Mouse (Mus musculus) lung, postnatal 36 days (tissue): ENCODE results near the gene Cdk14.

Experiments used
- DNase-seq: peaks from one replicate; pipeline ENCODE4 v3.0.0; 2022; ENCODE audit warnings: mixed read lengths

The Cdk14 gene

GRCm38 (mm10) chr5:5260966-5261724 lies 159.0 kb downstream of the Cdk14 start:
- DNase-seq, result peak; percentile 12

- no peak for DNase-seq
These were observed 159.8 kb downstream of the Cdk14 start for GRCm38 (mm10) chr5:5260309-5260708.

- no peak for DNase-seq
These were observed 165.7 kb downstream of the Cdk14 start for GRCm38 (mm10) chr5:5254391-5254790.

GRCm38 (mm10) chr5:5253177-5253576 lies 166.9 kb downstream of the Cdk14 start:
- no peak for DNase-seq

GRCm38 (mm10) chr5:5247671-5248070 lies 172.4 kb downstream of the Cdk14 start:
- peak; percentile 62 for DNase-seq

- no peak for DNase-seq
These were observed 173.5 kb downstream of the Cdk14 start for GRCm38 (mm10) chr5:5246534-5247175.

DNA sequence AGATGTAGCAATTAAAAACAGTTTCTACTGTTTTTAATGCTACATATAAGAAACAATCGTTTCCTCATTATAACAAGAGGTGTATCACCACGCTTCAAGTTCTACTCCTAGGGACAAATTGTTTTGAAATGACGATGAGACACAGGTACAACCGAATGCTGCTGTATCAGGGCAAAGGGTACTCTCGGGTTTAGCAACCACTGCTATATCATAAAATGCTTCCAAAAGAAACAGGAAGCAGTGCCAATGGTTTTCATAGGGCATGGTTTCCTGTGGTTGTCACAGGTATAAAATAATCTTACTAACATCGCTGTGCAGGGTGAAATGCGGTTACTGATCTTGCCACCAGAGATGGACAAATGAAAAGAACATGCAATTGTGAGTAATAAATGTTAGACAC lies 174.9 kb downstream of the Cdk14 start:
- no peak for DNase-seq

GRCm38 (mm10) chr5:5243648-5244047 lies 176.5 kb downstream of the Cdk14 start:
- DNase-seq, result no peak

DNA sequence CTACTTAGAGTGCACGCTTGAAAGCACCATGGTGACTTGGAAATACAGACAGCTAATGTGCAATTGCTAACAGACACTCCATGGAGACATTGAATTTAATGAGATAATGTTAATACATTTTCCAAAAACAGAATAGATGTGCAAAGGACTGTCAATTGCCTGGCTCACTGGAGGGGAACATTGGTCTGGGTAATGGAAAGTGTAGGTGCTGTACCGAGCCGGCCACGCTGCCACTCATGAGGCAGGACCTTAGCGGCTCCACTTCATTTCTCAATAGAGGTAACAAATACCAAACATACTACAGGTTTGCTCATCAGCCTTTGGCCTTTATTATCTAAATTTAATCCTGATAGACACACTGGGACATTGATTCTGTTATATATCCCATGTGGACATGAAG lies 177.4 kb downstream of the Cdk14 start:
- no peak for DNase-seq

DNA sequence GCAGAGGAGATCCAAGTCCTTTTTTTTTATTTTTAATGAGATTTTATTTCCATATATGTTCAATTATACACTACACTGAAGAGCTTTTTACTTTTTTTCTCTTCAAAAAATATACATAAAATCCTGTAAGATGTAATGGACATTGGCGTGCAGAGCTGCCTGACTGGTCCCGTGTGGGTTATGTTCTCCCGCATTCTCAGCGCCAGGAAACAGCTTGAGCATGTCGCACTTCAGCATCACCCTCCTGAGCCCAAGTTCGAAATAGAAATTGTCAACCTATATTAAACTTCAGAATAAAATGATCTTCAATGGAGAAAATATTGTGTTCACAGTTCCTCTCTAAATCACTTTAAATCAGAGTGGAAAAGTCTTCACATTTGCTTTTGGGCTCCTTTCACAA lies 179.0 kb downstream of the Cdk14 start:
- no peak for DNase-seq

DNA sequence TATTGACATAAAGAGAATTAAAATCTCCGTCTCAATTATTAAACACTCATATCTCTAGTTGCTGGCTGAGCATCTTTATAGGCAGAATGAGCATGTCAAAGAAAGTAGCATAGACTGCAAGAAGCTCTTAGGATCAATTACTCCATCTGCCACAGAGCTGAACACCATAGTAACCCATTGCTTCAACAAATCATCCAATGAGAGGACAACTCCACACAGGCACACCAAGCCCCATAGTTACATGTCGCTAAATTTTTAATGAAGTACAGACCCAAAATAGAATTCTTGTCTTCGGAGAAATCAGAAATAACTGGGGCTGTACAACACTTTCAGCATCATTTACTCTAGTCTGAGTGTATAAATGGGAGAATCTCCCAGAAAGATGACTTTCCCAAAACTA lies 180.0 kb downstream of the Cdk14 start:
- no peak for DNase-seq

- DNase-seq, result peak; percentile 8
These were observed 185.2 kb downstream of the Cdk14 start for GRCm38 (mm10) chr5:5234935-5235334.

GRCm38 (mm10) chr5:5226966-5227365 lies 193.1 kb downstream of the Cdk14 start:
- peak; percentile 22 for DNase-seq

DNA sequence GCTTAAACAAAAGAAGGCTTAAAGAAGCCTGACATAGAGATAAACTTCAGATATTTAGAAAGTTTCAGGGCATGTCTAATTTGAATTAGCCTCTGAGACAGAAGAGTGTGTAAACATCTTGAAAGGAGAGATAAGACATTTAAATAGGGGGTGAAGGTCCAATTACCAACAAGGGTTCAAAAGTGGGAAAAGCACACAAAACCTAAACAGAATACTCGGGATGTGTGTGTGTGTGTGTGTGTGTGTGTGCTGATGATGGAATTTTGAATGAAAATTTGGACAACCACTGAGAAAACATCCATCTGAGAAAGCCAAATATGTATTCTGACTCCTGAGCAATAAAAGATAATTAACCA lies 208.4 kb downstream of the Cdk14 start:
- no peak for DNase-seq

DNA sequence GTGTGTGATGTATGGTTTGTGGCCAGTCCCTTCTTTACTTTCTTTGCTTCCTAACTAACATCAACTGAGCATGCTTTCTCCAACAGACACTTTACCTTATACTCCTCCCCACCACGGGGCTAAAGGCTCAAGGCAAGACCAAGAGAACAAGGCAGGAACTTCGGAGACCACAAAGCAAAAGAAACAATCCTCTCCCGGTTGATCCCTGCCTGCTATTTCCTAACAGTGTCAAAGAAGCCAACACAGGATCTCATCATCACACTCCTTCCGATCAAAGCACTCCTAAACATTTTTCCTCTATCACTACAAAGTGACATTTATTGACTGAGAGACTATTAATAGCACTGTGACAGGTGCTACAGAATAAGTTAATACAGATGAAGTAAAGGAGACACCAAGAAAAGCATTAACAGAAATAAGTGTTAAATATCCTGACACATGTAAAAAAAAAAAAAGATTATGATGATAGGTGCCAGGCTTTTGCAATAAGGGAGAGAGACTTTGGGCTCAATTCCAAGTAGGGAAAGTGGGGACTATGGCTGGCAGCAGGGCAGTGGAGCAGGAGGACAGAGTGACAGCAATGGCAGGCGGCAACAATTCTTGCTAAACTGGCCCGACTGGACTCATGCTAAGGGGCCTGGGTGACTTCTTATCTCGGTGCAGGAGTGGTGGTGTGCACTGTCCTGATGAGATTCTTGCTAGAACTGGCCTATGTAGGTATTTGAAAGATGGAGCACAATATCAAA lies 208.9 kb downstream of the Cdk14 start:
- peak; percentile 43 for DNase-seq

DNA sequence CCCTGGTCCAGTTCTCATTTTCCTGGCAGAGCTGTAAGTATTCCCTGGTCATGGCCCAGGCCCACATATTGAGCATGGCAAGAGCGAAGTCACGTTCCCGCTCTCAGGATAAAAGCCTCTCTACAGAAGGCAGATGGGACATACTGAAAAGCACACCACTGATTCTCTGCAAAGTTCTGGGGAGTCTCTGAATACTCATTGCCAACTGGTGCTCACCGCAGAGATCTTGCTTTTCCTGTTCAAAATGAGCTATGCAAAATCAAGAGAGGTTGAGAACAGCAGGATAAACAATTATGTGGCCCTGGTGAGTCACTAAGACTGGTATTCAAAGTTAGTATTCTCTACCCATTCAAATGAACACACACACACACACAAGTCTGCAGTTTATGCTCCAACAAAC lies 212.1 kb downstream of the Cdk14 start:
- DNase-seq, result peak; percentile 46

GRCm38 (mm10) chr5:5206012-5206411 lies 214.1 kb downstream of the Cdk14 start:
- peak; percentile 23 for DNase-seq

GRCm38 (mm10) chr5:5194562-5195221 lies 225.4 kb downstream of the Cdk14 start:
- no peak for DNase-seq

DNA sequence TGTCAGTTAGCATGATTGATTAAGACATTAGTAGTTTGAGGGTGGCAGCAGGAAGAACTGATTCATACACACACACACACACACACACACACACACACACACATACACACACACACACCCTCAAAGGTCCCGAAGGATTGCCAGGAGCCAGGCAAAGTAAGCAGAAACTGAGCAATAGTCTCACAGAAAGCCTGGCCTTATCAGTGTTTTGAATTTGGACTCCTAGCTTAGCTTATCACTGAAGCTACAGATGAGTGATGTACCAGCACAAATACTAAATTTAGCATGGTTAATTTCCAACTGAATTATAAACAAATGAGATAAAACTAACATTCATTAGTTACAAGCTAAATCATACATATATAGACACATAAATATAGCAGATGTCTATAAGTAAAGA lies 230.5 kb downstream of the Cdk14 start:
- DNase-seq, result peak; percentile 18

DNA sequence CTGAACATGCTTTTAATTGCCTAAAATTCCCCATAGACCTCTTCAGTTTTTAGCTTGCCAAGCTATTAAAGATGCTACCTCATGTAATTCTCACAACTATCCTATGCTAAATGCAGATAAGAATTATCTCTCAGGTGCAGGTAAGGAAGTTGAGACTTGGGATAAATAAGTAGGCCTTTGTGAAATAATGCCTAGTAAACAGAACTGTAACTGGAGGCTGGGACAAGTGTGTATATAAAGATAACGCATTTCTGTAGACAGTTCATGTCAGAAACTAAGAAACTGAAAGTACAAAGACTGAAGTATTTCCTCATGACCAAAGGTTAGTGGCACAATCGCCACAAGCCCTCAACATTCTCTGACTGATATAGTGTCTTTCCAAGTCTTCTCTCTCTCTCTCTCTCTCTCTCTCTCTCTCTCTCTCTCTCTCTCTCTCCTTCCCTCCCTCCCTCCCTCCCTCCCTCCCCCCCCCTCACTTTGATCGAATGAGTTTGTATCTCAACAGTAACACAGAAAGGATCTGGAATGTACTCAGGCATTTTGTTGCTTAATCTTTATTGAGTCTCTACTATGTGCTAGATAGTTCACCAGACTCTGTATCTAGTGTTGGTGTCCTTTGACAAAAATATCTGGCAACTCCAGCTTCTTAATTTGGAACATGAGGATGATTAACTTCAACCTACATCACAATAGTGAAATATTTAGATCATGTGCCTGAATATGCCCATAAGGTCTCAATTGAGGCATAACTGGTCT lies 233.9 kb downstream of the Cdk14 start:
- peak; percentile 15 for DNase-seq

GRCm38 (mm10) chr5:5185521-5185920 lies 234.6 kb downstream of the Cdk14 start:
- DNase-seq, result no peak

DNA sequence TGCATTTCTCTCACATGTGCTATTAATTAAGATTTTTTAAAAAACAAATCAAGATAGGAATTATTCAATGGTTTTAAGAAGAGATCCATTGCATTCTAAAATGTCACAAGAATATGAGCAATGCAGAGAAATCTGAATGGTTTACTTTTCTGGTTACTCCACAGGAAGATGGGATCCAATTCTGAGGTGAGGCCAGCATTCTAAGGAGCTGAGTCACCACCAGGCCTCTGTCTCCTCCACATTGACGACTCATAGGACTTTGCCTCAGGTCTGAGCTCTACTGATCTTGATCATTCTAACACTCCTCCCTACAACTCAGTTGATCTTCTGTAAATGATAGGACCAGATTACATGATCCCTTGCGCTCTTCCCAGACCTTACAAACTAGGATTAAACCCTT lies 239.4 kb downstream of the Cdk14 start:
- DNase-seq, result peak; percentile 16

DNA sequence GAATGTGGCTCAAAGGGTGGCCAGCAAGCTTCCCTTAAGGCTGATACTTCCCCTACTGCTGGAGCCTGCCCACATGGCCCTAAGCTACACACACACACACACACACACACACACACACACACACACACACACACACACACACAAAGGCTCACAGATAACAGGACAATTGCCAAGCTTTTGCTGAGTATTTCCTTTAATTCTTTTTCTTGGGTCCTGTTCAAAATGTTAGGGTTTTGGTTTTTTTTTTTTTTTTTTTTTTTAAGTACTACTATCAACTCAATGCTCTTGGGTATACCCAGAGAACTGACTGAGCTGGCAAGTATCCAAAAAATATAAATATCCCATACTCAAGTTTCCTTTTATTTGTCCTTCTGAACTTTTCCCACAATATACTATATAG lies 239.8 kb downstream of the Cdk14 start:
- DNase-seq, result peak; percentile 37
